Mouse (Mus musculus): ENCODE measurements around the gene Tek.

Tek gene

GRCm38 (mm10) chr4:94826891-94827290 lies 87.8 kb downstream of the Tek start:
- DNase-seq = peak; percentile 32

GRCm38 (mm10) chr4:94827429-94827828 lies 88.3 kb downstream of the Tek start:
- DNase-seq = no peak

- DNase-seq = peak; percentile 60
Measured at GRCm38 (mm10) chr4:94829924-94830386, 90.9 kb downstream of the Tek start.

GRCm38 (mm10) chr4:94837061-94837460 lies 98.0 kb downstream of the Tek start:
- DNase-seq = no peak

- DNase-seq = peak; percentile 62
Measured at GRCm38 (mm10) chr4:94853301-94853700, 114.2 kb downstream of the Tek start.

- no peak for DNase-seq
Measured at GRCm38 (mm10) chr4:94854270-94854669, 115.2 kb downstream of the Tek start.

- DNase-seq = peak; percentile 37
Measured at GRCm38 (mm10) chr4:94855201-94855600, 116.1 kb downstream of the Tek start.

GRCm38 (mm10) chr4:94900744-94901143 lies 161.7 kb downstream of the Tek start:
- DNase-seq = peak; percentile 56

- peak; percentile 5 for DNase-seq
Measured at GRCm38 (mm10) chr4:94901780-94902179, 162.7 kb downstream of the Tek start.

Measured in kidney, adult 9 months (tissue).